Mouse (Mus musculus) thymus, postnatal 36 days (tissue): ENCODE data around the gene Hoxa5.

ENCODE experiments used
- DNase-seq, 2 experiments: peaks; one replicate each; pipeline ENCODE4 v3.0.0; 2022; ENCODE audit warnings: mixed read lengths in 2 of 2

Hoxa5 gene

GRCm38 (mm10) chr6:52161336-52162092 lies 42.9 kb downstream of the Hoxa5 start:
- no peak for DNase-seq

GRCm38 (mm10) chr6:52160511-52161335 lies 43.7 kb downstream of the Hoxa5 start:
- DNase-seq: no peak

GRCm38 (mm10) chr6:52159979-52160378 lies 44.4 kb downstream of the Hoxa5 start:
- DNase-seq: no peak

- no peak for DNase-seq
These were observed 45.1 kb downstream of the Hoxa5 start for GRCm38 (mm10) chr6:52159164-52159761.

- DNase-seq: peak; percentile 56 to 73
These were observed 45.9 kb downstream of the Hoxa5 start, which contains the start of gene Hoxa1 for GRCm38 (mm10) chr6:52158276-52159051. Hoxa1 (minus strand) TSS chr6:52158317.

- DNase-seq: no peak
These were observed 46.7 kb downstream of the Hoxa5 start for GRCm38 (mm10) chr6:52157466-52158275.

- DNase-seq: no peak
These were observed 47.7 kb downstream of the Hoxa5 start for GRCm38 (mm10) chr6:52156551-52157200.

GRCm38 (mm10) chr6:52155471-52155870 lies 48.9 kb downstream of the Hoxa5 start:
- DNase-seq: no peak

GRCm38 (mm10) chr6:52154044-52154443 lies 50.3 kb downstream of the Hoxa5 start:
- no peak for DNase-seq

GRCm38 (mm10) chr6:52153270-52153669 lies 51.1 kb downstream of the Hoxa5 start:
- DNase-seq: no peak

GRCm38 (mm10) chr6:52152226-52153193 lies 51.9 kb downstream of the Hoxa5 start:
- DNase-seq: no peak
